Mouse (Mus musculus): ENCODE results near the gene Dph7.
A peak's percentile ranks its signal among the peaks of the same experiment; 100 is the strongest.
"Not testable (repeated sequence)": the region's sequence is repeated elsewhere in the genome, so short reads cannot be mapped to it uniquely, and the experiment has no call there.

Dph7 gene

DNA sequence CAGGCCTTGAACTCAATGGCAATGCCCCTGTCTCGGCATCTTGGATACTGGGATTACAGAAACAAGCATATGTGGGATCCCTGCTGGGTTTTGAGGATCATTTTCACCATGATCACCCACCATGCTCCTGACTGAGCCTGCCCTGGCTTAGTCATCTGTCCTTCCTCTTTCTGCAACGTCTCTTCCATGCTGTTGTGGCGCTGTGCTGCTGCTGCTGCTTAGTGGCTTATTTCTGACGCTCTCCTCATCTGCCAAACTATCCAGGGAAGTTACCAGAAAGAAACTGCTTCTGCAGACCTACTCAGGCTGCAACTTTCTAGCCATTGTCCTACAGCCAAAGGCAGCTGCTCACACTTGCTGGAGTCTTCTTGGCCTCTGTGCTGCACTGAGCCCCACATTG lies 8.2 kb downstream of the Dph7 start:
- DNase-seq (ENCODE audit: low read depth, low spot score), result no peak

DNA sequence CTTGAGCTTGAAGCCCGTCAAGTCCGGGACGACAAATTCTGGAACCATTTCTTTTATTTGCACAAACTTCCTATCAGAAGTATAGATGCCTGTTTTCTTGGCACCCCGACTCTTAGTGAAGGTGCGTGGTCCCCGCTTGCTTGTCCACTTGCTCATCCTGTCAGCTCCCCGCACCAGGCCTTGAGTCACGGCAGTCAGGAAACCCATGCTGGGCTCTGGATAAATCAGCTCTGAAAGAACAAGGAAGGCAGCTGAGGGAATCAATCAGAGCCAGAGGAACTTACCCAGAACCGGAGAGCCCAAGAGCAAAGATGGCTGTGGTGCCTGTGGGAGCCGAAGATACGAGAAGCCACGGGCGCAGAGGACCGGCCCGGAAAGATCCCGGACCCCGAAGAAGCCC lies 12.3 kb downstream of the Dph7 start:
- not testable (repeated sequence) for DNase-seq (ENCODE audit: low read depth, low spot score)

DNA sequence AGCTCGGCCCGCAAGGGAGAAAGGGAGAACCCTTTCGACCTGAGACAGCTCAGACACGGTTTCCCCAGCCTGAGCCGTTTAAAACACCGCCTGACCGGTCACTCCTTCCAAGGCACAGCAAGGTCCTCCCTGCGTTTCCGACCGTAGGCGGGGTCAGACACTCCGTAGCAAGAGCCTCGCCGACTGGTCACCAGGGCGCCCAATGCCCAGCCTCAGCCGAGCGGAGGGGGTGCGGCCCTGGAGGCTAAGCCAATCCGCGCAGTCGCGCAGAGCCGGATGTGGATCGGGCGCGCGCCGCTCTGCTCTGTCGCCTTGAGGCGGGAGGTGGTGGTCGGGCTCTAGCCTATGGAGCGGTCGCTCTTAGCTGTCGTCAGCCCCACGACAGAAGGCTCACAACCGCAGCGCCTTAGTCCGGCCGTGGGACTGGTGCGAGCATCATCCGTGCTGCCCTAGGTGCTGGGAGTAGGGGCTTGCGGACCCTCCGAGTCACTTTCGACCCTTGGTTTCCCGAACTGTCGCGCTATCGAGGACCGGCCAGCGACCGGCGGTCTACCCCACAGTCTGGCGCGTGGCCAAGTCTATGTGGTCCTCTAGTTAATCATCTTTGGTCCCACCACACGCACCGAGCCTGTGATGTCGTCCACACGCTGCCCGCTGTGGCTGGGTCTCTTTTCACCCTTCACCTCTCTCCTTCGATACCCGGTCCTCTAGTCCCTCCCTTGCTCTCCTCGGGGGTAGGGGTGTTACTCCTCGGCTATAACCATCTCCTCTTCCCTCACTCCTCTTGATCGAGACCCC lies 12.9 kb downstream of the Dph7 start, which contains the start of gene Mrpl41:
Mrpl41 (minus strand) TSS at position 193 of the 798 bp plus-strand sequence.
- peak; percentile 84 for DNase-seq (ENCODE audit: low read depth, low spot score)

DNA sequence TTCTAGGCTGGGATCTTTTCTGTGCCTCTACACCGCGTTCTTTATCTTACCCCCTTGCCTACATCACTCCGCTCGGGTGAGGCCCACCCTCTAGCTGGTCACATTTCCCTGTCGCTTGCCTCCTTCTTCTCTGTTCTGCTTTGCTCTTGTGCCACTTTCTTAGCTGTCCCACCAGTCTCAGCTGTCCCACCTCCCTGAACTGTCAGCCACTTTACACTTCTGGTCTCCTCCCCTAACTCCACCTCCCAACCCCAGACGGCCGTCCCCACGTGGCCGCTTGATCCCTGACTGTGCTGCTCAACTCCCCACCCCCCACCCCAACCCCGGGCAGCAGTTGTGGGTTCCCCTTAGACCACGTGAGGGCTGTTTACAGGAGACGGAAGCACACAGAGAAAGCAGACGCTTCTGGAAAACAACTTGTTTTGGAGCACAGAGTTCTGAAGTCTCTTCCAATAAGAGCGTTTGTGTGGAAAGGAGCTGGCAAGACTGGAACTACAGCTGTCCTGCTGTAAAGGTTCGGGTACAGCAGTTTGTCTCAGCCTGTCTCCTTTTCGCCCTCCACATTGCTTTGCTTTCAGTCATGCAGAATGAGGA lies 13.6 kb downstream of the Dph7 start, which contains the start of gene Pnpla7:
Pnpla7 (plus strand) TSS at position 330 of the 594 bp plus-strand sequence.
- no peak for DNase-seq (ENCODE audit: low read depth, low spot score)

DNA sequence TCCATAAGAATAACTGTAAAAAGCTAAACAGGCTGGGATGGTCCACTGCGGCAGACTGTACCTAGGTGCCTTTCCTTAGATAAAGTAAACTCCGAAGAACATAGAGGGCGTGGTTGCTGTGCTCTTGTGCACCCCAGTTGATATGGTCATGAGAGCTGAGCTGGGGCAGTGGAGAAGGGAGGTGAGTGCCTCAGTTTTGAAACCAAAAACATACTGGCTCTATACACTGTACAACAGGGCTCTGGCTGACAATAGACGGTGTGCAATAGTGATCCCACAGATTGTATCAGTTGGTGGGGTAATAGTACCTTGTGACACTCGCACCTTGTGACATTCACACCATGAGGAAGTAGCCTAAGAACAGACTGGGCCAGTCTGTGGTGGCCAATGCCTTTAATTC lies 14.8 kb downstream of the Dph7 start:
- DNase-seq (ENCODE audit: low read depth, low spot score), result no peak

GRCm38 (mm10) chr2:24987762-24988161 lies 25.6 kb downstream of the Dph7 start:
- DNase-seq (ENCODE audit: low read depth, low spot score), result no peak

- no peak for DNase-seq (ENCODE audit: low read depth, low spot score)
Measured at GRCm38 (mm10) chr2:24995332-24995731, 33.1 kb downstream of the Dph7 start.

DNA sequence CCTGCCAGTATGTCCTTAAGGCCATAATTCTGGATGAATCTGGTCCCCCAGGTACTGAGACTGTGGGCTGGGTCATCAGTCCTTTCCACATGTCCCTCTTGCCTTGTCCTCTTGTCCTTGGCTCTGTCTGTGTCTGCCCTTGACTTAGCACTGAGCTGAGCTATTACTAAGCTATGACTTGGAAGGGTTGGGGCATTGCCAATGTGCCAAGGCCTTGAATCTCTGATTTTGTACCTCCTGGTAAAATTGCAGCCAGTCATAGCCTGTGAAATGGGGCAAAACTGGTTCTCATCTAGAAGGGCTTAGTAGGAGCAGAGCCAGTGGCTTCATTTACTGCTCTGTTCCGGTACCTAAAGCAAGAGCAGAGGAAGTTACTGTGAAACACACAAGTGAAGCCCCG lies 34.3 kb downstream of the Dph7 start:
- DNase-seq (ENCODE audit: low read depth, low spot score), result no peak

DNA sequence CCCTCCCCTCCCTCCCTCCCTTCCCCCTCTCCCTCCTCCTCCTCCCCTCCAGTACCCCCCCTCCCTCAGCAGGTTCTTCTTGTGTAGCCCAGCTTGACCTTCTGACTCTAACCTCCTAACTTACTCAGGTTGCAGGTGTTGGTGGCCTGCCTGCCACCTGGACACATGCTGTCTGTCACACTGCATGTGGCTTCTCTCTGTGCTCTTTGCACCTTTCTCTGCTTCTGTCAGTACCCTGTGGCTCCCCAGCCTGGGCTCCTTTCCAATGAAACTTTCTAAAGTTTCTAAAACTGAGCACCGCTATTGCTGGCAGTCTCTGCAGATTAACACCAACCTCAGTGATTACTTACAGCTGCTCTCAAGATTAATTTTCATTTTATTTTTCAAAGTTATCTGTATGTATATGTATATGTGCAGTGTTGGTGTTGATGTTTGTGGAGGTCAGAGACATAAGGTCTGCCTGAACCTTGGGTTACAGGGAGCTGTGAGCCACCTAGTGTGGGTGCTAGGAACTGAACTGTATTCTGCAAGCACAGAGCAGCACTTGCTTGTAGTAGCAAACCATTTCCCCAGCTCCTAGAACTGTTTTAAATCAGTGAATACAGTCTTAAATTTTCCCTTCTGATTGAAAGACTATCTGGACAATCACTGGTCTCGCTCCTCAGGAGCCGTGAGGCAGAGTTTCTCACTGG lies 38.5 kb downstream of the Dph7 start:
- no peak for DNase-seq (ENCODE audit: low read depth, low spot score)

- DNase-seq (ENCODE audit: low read depth, low spot score), result no peak
Measured at GRCm38 (mm10) chr2:25003946-25004786, 42.0 kb downstream of the Dph7 start.

DNA sequence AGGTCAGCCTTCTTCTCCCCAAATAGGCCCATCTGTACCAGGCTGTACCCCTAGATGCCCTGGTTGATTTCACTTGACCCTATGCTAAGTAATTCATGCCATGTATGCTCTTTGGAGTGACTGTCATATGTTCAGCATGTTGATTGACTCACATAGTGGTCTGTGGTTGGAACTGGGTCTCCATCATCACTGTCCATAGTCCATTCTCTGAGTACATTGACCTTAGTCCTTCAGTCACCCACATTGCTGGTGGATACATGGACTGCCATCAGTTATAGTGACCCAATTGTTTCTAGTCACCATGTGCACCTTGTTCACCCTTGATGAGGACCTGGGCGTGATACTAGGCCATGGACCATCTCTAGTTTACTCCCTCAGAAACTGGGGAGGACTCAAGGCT lies 44.6 kb downstream of the Dph7 start:
- no peak for DNase-seq (ENCODE audit: low read depth, low spot score)

- DNase-seq (ENCODE audit: low read depth, low spot score), result no peak
Measured at GRCm38 (mm10) chr2:25008250-25008649, 46.0 kb downstream of the Dph7 start.

Data from retina, adult 2 months (tissue).